Comparison of ENCODE assay signal across 14 mouse cellular contexts in the genomic region with DNA sequence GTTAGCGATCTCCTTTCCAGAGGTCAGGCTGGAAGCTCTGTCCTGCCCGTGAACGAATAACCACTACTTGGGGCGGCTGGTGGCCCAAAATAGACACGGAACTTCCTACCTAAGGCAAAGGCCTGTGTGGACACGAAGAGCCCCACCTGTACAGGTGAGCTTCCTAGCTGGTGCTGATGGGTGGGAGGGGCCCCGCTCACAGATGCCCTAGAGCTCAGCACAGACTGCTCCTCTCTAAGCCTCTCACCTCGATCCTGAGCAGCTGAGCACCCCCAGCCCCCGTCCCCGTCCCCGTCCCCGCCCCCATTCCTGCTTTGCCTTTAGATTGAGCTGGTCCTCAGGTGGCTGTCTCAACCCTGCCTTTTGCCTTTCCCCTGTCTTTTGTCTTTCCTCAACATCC. TPM values are rescaled to one million over a fixed set of nuclear protein-coding genes. Genes with fewer than 3 reads are reported as not detected.
A peak's percentile ranks its signal among the peaks of the same experiment; 100 is the strongest.
DNase-seq lines count a peak whose midpoint lies in the region; ATAC-seq lines count a peak whose summit lies in the region.
"Had no signal": no experiment of that assay in that cellular context is flagged by ENCODE, and none has a peak within 500 bp of the region (broad histone marks: within the 10 kb centered on the region; RNA-seq: fewer than 3 reads in every experiment).

No protein-coding gene starts in this region.

- H3K27ac ChIP-seq in hindbrain, embryonic 10.5 days = peak overlapping the region; percentile 80
- no peak overlapping the region for H3K27ac ChIP-seq in hindbrain, embryonic 14.5 days
- H3K27ac ChIP-seq in embryonic facial prominence, embryonic 10.5 days (replicated peaks) = peak overlapping the region; percentile 74
- H3K27ac ChIP-seq in embryonic facial prominence, embryonic 13.5 days = peak overlapping the region; percentile 90
- peak overlapping the region; percentile 58; the same call in 1 of the 2 replicates for H3K27ac ChIP-seq in midbrain, embryonic 12.5 days (replicated peaks)
- H3K27ac ChIP-seq: liver, embryonic 14.5 days had no signal

- ATAC-seq in hindbrain, embryonic 14.5 days (ENCODE audit: low FRiP score) = no peak
- peak; percentile 22; the same call in 1 of the 2 replicates for ATAC-seq in embryonic facial prominence, embryonic 13.5 days (ENCODE audit: insufficient number of reproducible peaks, insufficient read depth, low FRiP score, low TSS enrichment, low read depth)
- 0 out of 2 replicates have a peak, but pooled peaks have one; percentile 21 for ATAC-seq in midbrain, embryonic 12.5 days (ENCODE audit: low FRiP score, low read depth)
- ATAC-seq: activated CD4-positive, CD25-positive, alpha-beta regulatory T cell, adult 4 months had no signal

- H3K36me3 ChIP-seq in hindbrain, embryonic 10.5 days = 0 out of 2 replicates have a peak, but pooled peaks cover 9% of the 10 kb centered on the region
- H3K36me3 ChIP-seq in hindbrain, embryonic 14.5 days (replicated peaks; ENCODE audit: control insufficient read depth, insufficient read depth) = no peaks in the 10 kb centered on the region
- no peaks in the 10 kb centered on the region for H3K36me3 ChIP-seq in embryonic facial prominence, embryonic 10.5 days (replicated peaks)
- 0 out of 2 replicates have a peak, but pooled peaks cover 4% of the 10 kb centered on the region for H3K36me3 ChIP-seq in embryonic facial prominence, embryonic 13.5 days
- H3K36me3 ChIP-seq in midbrain, embryonic 12.5 days = no peaks in the 10 kb centered on the region

- WGBS in hindbrain, embryonic 10.5 days = 20% methylated on average over 12 of the region's 12 CpGs
- WGBS in hindbrain, embryonic 14.5 days = 28% methylated on average over 11 of the region's 12 CpGs
- WGBS in embryonic facial prominence, embryonic 10.5 days = 16% methylated on average over 12 of the region's 12 CpGs
- WGBS in embryonic facial prominence, embryonic 13.5 days = 11% methylated on average over 12 of the region's 12 CpGs
- 23% methylated on average over 12 of the region's 12 CpGs for WGBS in midbrain, embryonic 12.5 days

- H3K9me3 ChIP-seq in hindbrain, embryonic 10.5 days = peaks cover 22% of the 10 kb centered on the region
- H3K9me3 ChIP-seq in hindbrain, embryonic 14.5 days (ENCODE audit: control insufficient read depth, low read length) = peaks cover 13% of the 10 kb centered on the region; the same call in 1 of the 2 replicates
- peaks cover 13% of the 10 kb centered on the region for H3K9me3 ChIP-seq in embryonic facial prominence, embryonic 10.5 days
- H3K9me3 ChIP-seq in embryonic facial prominence, embryonic 13.5 days = peaks cover 14% of the 10 kb centered on the region
- H3K9me3 ChIP-seq in midbrain, embryonic 12.5 days = peaks cover 12% of the 10 kb centered on the region

- H3K4me1 ChIP-seq in hindbrain, embryonic 10.5 days (replicated peaks) = peaks cover 29% of the 10 kb centered on the region
- H3K4me1 ChIP-seq in hindbrain, embryonic 14.5 days (replicated peaks; ENCODE audit: control insufficient read depth, insufficient read depth, low read length) = peaks cover 12% of the 10 kb centered on the region
- peaks cover 29% of the 10 kb centered on the region for H3K4me1 ChIP-seq in embryonic facial prominence, embryonic 10.5 days
- peaks cover 33% of the 10 kb centered on the region for H3K4me1 ChIP-seq in embryonic facial prominence, embryonic 13.5 days
- peaks cover 28% of the 10 kb centered on the region for H3K4me1 ChIP-seq in midbrain, embryonic 12.5 days

- H3K4me2 ChIP-seq in hindbrain, embryonic 14.5 days (replicated peaks) = no peak overlapping the region
- H3K4me2 ChIP-seq in embryonic facial prominence, embryonic 13.5 days = peak overlapping the region; percentile 54
- peak overlapping the region; percentile 32 for H3K4me2 ChIP-seq in midbrain, embryonic 12.5 days (replicated peaks)

- H3K27me3 ChIP-seq in hindbrain, embryonic 10.5 days (ENCODE audit: insufficient read depth, poor library complexity, severe bottlenecking) = no peaks in the 10 kb centered on the region; the same call in 1 of the 2 replicates
- H3K27me3 ChIP-seq in hindbrain, embryonic 14.5 days (ENCODE audit: control insufficient read depth, insufficient read depth, low read length) = no peaks in the 10 kb centered on the region
- H3K27me3 ChIP-seq in embryonic facial prominence, embryonic 10.5 days (replicated peaks; ENCODE audit: low read depth, poor library complexity, severe bottlenecking) = peaks cover 9% of the 10 kb centered on the region; the same call in 1 of the 2 replicates
- H3K27me3 ChIP-seq in embryonic facial prominence, embryonic 13.5 days = no peaks in the 10 kb centered on the region
- peaks cover 16% of the 10 kb centered on the region for H3K27me3 ChIP-seq in midbrain, embryonic 12.5 days

- peak overlapping the region; percentile 29 for H3K4me3 ChIP-seq in hindbrain, embryonic 10.5 days
- no peak overlapping the region for H3K4me3 ChIP-seq in hindbrain, embryonic 14.5 days (replicated peaks; ENCODE audit: low read length)
- peak overlapping the region; percentile 36 for H3K4me3 ChIP-seq in embryonic facial prominence, embryonic 10.5 days
- H3K4me3 ChIP-seq in embryonic facial prominence, embryonic 13.5 days = 0 out of 2 replicates have a peak overlapping the region, but pooled peaks have one; percentile 17
- no peak overlapping the region for H3K4me3 ChIP-seq in midbrain, embryonic 12.5 days

- no peak overlapping the region for H3K9ac ChIP-seq in hindbrain, embryonic 14.5 days
- H3K9ac ChIP-seq in embryonic facial prominence, embryonic 13.5 days = peak overlapping the region; percentile 51; the same call in 1 of the 2 replicates
- H3K9ac ChIP-seq in midbrain, embryonic 12.5 days (replicated peaks) = peak overlapping the region; percentile 34; the same call in 1 of the 2 replicates
- H3K9ac ChIP-seq: liver, embryonic 14.5 days had no signal

- no peak for DNase-seq in hindbrain, embryonic 10.5 days (ENCODE audit: low spot score)
- no peak for DNase-seq in hindbrain, embryonic 14.5 days (ENCODE audit: low spot score)
- no peak for DNase-seq in embryonic facial prominence, embryonic 10.5 days (ENCODE audit: low spot score)
- no peak for DNase-seq in adrenal gland, postnatal 10 days
- DNase-seq in kidney, adult 18-20 months = no peak
- no peak for DNase-seq in adrenal gland, postnatal 25 days
- DNase-seq: cerebellum, adult 11 months; kidney, adult 2 months; lung, postnatal 10 days; thymus, adult 2 months had no signal

RNA-seq across cellular contexts. Expression of a gene that starts 32.7 kb away (rescaled TPM):
- polyA plus RNA-seq in hindbrain, embryonic 10.5 days (2016; fragmentation: Nextera tagmentation; extraction: Ambion mirVana) = 673 and 781 TPM in 2 replicates
- 478 and 522 TPM in 2 replicates for polyA plus RNA-seq in hindbrain, embryonic 14.5 days (2014; fragmentation: Nextera tagmentation; extraction: Ambion mirVana)
- 810 and 834 TPM in 2 replicates for polyA plus RNA-seq in embryonic facial prominence, embryonic 10.5 days (2016; fragmentation: Nextera tagmentation; extraction: Ambion mirVana)
- polyA plus RNA-seq in embryonic facial prominence, embryonic 13.5 days (2015; fragmentation: Nextera tagmentation; extraction: Ambion mirVana) = 771 and 950 TPM in 2 replicates
- polyA plus RNA-seq in midbrain, embryonic 12.5 days (2016; fragmentation: Nextera tagmentation; extraction: Ambion mirVana) = 583 and 600 TPM in 2 replicates
- total RNA-seq in adrenal gland, postnatal 10 days (2021) = 100 to 1,000 TPM; 514 to 533 TPM
- total RNA-seq in adrenal gland, postnatal 25 days (2021) = 492 and 528 TPM in 2 replicates

Comparison
In these comparisons a context has a peak if more than half of its experiments do, and no peak if none do; other contexts are left out.
1. H3K4me3 ChIP-seq: peak in hindbrain, embryonic 10.5 days (single experiment), embryonic facial prominence, embryonic 10.5 days (single experiment) and embryonic facial prominence, embryonic 13.5 days (single experiment); none in hindbrain, embryonic 14.5 days (single experiment) and midbrain, embryonic 12.5 days (single experiment).